Mouse (Mus musculus): ENCODE measurements around the gene Pnpla1. TPM values are rescaled to one million over a fixed set of nuclear protein-coding genes. Genes with fewer than 3 reads are reported as not detected.

The Pnpla1 gene
- polyA plus RNA-seq, 1 experiment, result 0.03 TPM

- no peak for TF ChIP-seq CTCF (IDR thresholded peaks at IDR 0.05; ENCODE audit: borderline replicate concordance, insufficient read depth, low read depth, low read length)
- no peak for TF ChIP-seq POLR2A (IDR thresholded peaks at IDR 0.05; ENCODE audit: borderline replicate concordance, insufficient read depth, low read length)
- no peaks in the 10 kb centered on the region for H3K27me3 ChIP-seq (ENCODE audit: control insufficient read depth, insufficient read depth, low read length)
- no peak overlapping the region for H3K27ac ChIP-seq (ENCODE audit: insufficient read depth, low read length)
- 61% methylated on average over 9 of the region's 9 CpGs for WGBS
- H3K4me3 ChIP-seq (replicated peaks; ENCODE audit: insufficient read depth, low read depth, low read length), result no peak overlapping the region
- peaks cover 9% of the 10 kb centered on the region; the same call in 1 of the 2 replicates for H3K4me1 ChIP-seq (ENCODE audit: control insufficient read depth, insufficient read depth, low read length)
- no peak for DNase-seq
Observed at GRCm38 (mm10) chr17:28928004-28928403, 69.8 kb downstream of the Pnpla1 start.

GRCm38 (mm10) chr17:28929369-28929768, 71.2 kb downstream of the Pnpla1 start:
- over 99% methylated on average over 4 of the region's 4 CpGs for WGBS
- no peak for DNase-seq
- Histone ChIP-seq H3K4me1 (ENCODE audit: control insufficient read depth, insufficient read depth, low read length) (peaks cover 9% of the 10 kb centered on the region; the same call in 1 of the 2 replicates), H3K4me3 (replicated peaks; ENCODE audit: insufficient read depth, low read depth, low read length) (no peak overlapping the region), H3K27me3 (ENCODE audit: control insufficient read depth, insufficient read depth, low read length) (no peaks in the 10 kb centered on the region), H3K27ac (ENCODE audit: insufficient read depth, low read length) (no peak overlapping the region)
- no peak for TF ChIP-seq CTCF (IDR thresholded peaks at IDR 0.05; ENCODE audit: borderline replicate concordance, insufficient read depth, low read depth, low read length)

GRCm38 (mm10) chr17:28930392-28931074, 72.3 kb downstream of the Pnpla1 start:
- DNase-seq, result peak; percentile 34 to 46
- Histone ChIP-seq H3K4me3 (replicated peaks; ENCODE audit: insufficient read depth, low read depth, low read length) (no peak overlapping the region), H3K27ac (ENCODE audit: insufficient read depth, low read length) (no peak overlapping the region), H3K4me1 (ENCODE audit: control insufficient read depth, insufficient read depth, low read length) (peaks cover 9% of the 10 kb centered on the region; the same call in 1 of the 2 replicates), H3K27me3 (ENCODE audit: control insufficient read depth, insufficient read depth, low read length) (no peaks in the 10 kb centered on the region)
- WGBS, result 21% methylated on average over 14 of the region's 14 CpGs
- peak; percentile 14; the same call in 1 of the 2 replicates for TF ChIP-seq CTCF (IDR thresholded peaks at IDR 0.05; ENCODE audit: borderline replicate concordance, insufficient read depth, low read depth, low read length)
- no peak for TF ChIP-seq POLR2A (IDR thresholded peaks at IDR 0.05; ENCODE audit: borderline replicate concordance, insufficient read depth, low read length)

GRCm38 (mm10) chr17:28931436-28932211, 73.4 kb downstream of the Pnpla1 start:
- WGBS, result 94% methylated on average over 18 of the region's 18 CpGs

GRCm38 (mm10) chr17:28932274-28932673, 74.1 kb downstream of the Pnpla1 start:
- no peaks in the 10 kb centered on the region for H3K27me3 ChIP-seq (ENCODE audit: control insufficient read depth, insufficient read depth, low read length)
- whole genome bisulfite sequencing, result 88% methylated on average over 4 of the region's 4 CpGs
- no peak overlapping the region for H3K27ac ChIP-seq (ENCODE audit: insufficient read depth, low read length)
- H3K4me3 ChIP-seq (replicated peaks; ENCODE audit: insufficient read depth, low read depth, low read length), result no peak overlapping the region
- TF ChIP-seq POLR2A (IDR thresholded peaks at IDR 0.05; ENCODE audit: borderline replicate concordance, insufficient read depth, low read length) (no peak), CTCF (IDR thresholded peaks at IDR 0.05; ENCODE audit: borderline replicate concordance, insufficient read depth, low read depth, low read length) (no peak)
- DNase-seq, result no peak
- peaks cover 9% of the 10 kb centered on the region; the same call in 1 of the 2 replicates for H3K4me1 ChIP-seq (ENCODE audit: control insufficient read depth, insufficient read depth, low read length)

More at GRCm38 (mm10) chr17:28931436-28932211, 73.4 kb downstream of the Pnpla1 start:
- TF ChIP-seq CTCF (IDR thresholded peaks at IDR 0.05; ENCODE audit: borderline replicate concordance, insufficient read depth, low read depth, low read length) (no peak), POLR2A (IDR thresholded peaks at IDR 0.05; ENCODE audit: borderline replicate concordance, insufficient read depth, low read length) (no peak)
- DNase-seq, result no peak
- no peak overlapping the region for H3K27ac ChIP-seq (ENCODE audit: insufficient read depth, low read length)
- H3K27me3 ChIP-seq (ENCODE audit: control insufficient read depth, insufficient read depth, low read length), result no peaks in the 10 kb centered on the region
- H3K4me1 ChIP-seq (ENCODE audit: control insufficient read depth, insufficient read depth, low read length), result peaks cover 9% of the 10 kb centered on the region; the same call in 1 of the 2 replicates
- no peak overlapping the region for H3K4me3 ChIP-seq (replicated peaks; ENCODE audit: insufficient read depth, low read depth, low read length)

GRCm38 (mm10) chr17:28934120-28934916, 76.1 kb downstream of the Pnpla1 start:
- WGBS, result 65% methylated on average over 19 of the region's 19 CpGs
- no peaks in the 10 kb centered on the region for H3K27me3 ChIP-seq (ENCODE audit: control insufficient read depth, insufficient read depth, low read length)
- H3K4me1 ChIP-seq (ENCODE audit: control insufficient read depth, insufficient read depth, low read length), result peaks cover 9% of the 10 kb centered on the region; the same call in 1 of the 2 replicates
- no peak for DNase-seq
- no peak overlapping the region for H3K27ac ChIP-seq (ENCODE audit: insufficient read depth, low read length)
- TF ChIP-seq POLR2A (IDR thresholded peaks at IDR 0.05; ENCODE audit: borderline replicate concordance, insufficient read depth, low read length) (no peak), CTCF (IDR thresholded peaks at IDR 0.05; ENCODE audit: borderline replicate concordance, insufficient read depth, low read depth, low read length) (no peak)
- H3K4me3 ChIP-seq (replicated peaks; ENCODE audit: insufficient read depth, low read depth, low read length), result no peak overlapping the region

- peaks cover 4% of the 10 kb centered on the region; the same call in 1 of the 2 replicates for H3K4me1 ChIP-seq (ENCODE audit: control insufficient read depth, insufficient read depth, low read length)
- no peak overlapping the region for H3K27ac ChIP-seq (ENCODE audit: insufficient read depth, low read length)
- TF ChIP-seq POLR2A (IDR thresholded peaks at IDR 0.05; ENCODE audit: borderline replicate concordance, insufficient read depth, low read length) (no peak), CTCF (IDR thresholded peaks at IDR 0.05; ENCODE audit: borderline replicate concordance, insufficient read depth, low read depth, low read length) (no peak)
- no peaks in the 10 kb centered on the region for H3K27me3 ChIP-seq (ENCODE audit: control insufficient read depth, insufficient read depth, low read length)
- no peak overlapping the region for H3K4me3 ChIP-seq (replicated peaks; ENCODE audit: insufficient read depth, low read depth, low read length)
- WGBS, result 89% methylated on average over 7 of the region's 7 CpGs
- DNase-seq, result no peak
Observed at GRCm38 (mm10) chr17:28936133-28936532, 77.9 kb downstream of the Pnpla1 start.
